Mouse (Mus musculus): ENCODE measurements at regions not wholly inside any gene's neighbourhood (a gene's known extent, or its start where the extent isn't known, plus 50 kb on each side); places are given as distances from the start of the nearest gene placed in this dataset.

DNA sequence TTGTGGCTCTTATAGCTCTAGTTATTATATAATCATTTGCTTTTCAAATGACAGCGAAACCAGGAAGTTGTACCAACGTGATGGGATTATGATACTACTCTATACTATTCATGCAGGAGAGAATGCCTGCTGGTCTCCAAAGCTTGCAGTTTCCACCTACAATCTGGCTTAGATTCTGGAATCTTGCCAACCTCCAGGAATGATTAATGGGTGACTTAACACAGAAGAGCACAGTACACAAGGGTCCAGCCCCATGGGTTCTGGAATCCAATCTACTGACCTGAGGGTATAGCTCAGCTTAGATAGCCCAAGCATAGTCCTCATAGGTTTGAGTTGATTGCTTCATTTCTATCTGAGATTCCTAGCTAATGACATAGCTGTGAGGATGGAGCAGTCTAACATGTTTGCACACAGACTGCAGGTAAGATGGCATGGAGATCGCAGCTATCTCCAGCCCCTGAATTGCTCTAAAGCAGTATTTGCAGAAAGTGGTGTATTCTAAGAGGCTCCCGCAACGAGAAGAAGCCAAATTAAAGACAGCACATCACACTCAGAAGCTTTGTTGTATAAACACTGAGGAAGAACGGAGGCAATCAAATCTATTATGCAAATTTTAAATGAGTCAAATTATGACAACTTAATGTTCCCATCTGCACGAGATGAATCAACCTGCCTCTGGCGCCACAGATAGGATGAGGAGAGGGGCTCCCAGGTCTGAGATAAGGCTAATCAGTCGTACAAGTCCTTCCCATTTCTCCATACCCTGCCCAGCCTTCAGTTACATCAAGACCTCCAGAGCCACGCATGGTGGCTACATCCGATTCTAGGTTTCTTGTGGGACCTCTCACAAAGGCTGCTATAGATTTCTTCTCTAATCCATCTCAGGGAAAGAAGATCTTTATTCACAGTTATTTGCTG, 160.7 kb upstream of the Tgfbr2 start:
- DNase-seq = no peak
- intact Hi-C loops (cut with DNase I) = no loop called here

GRCm38 (mm10) chr9:116333956-116334463, 158.8 kb upstream of the Tgfbr2 start:
- intact Hi-C loops (cut with DNase I) = no loop called here
- DNase-seq = no peak

GRCm38 (mm10) chr9:116332485-116333118, 157.4 kb upstream of the Tgfbr2 start:
- intact Hi-C loops (cut with DNase I) = no loop called here
- DNase-seq = no peak

DNA sequence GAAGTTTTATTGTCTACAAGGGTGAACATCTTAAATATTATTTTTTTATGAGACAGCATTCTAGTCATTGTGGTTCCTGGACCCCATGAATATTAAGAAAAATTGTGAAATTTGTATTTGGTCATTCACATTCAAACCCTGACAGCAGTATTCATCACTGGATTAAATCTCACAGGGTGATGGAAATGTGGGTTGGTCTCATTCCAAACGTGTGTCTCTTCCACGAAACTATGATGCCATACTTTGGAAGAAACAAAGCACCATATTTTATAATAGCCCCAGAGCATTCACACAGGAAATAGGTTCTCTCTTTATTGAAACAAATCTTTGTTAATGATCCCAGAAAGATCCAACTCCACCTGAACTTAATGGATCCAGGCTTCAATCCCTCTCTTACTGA, 156.2 kb upstream of the Tgfbr2 start:
- DNase-seq = no peak

GRCm38 (mm10) chr9:116330796-116331195, 155.6 kb upstream of the Tgfbr2 start:
- DNase-seq = no peak
- intact Hi-C loops (cut with DNase I) = no loop called here

More for the DNA sequence above, 156.2 kb upstream of the Tgfbr2 start:
- intact Hi-C loops (cut with DNase I) = no loop called here

GRCm38 (mm10) chr9:116329147-116329546, 154.0 kb upstream of the Tgfbr2 start:
- intact Hi-C loops (cut with DNase I) = no loop called here
- no peak for DNase-seq

DNA sequence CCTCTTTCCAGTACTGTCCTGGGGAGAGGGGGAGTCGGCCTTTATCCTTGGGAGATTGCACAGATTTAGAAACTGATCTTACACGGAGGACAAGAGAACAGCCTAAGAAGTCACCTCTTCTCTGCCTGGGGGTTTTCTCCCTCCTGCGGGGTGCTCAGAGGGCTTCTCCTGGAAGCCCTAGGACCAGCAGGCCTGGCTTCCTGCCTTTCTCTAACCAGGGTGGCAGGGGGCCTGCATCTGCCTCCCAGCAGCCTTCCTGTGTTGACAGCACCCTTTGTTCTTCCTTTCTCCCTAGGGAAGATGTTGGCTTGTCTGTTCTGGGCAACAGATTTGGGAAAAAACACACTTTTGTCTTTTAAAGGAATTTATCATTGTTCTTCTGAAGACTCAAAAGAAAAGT, 153.0 kb upstream of the Tgfbr2 start:
- DNase-seq = no peak
- intact Hi-C loops (cut with DNase I) = no loop called here

DNA sequence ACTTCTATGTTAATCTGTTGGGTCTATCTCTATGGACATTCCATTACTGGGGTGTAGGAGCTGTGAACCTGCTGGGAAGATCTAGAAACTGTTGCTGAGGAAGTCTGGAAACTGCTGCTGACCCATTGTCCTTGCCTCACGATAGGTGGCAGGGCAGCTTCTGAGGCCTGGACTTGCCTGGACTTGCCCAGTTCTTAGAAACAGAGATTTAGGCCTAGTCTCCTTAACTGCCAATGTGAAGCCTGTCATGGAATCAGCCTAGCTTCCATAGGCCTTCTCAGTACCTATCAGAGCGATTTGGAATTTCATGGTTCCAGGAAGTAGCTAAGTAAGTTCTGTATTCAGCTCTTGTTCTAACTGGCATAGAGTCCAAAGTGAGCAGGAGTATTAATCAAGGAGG, 151.9 kb upstream of the Tgfbr2 start:
- DNase-seq = no peak
- intact Hi-C loops (cut with DNase I) = no loop called here

DNA sequence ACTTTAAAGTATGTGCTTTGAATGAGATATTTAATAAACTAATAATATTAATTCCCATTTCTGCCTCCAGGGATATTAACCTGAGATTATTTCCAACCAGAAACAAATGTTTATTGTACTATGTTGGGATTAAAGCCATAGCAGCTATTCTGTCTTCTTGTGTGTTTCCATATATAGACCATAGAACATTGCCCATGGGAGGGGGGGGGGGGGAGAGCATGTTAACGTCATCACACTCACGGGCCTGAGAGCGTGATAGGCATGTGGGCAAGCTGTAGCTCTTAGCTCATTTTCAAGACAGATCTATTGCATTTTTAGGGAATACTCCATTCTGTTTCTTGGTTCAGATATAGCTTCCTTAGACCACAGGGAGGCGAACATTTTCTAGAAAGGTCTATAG, 149.8 kb upstream of the Tgfbr2 start:
- DNase-seq = no peak
- intact Hi-C loops (cut with DNase I) = no loop called here

- intact Hi-C loops (cut with DNase I) = no loop called here
- no peak for DNase-seq
These were observed 148.9 kb upstream of the Tgfbr2 start for GRCm38 (mm10) chr9:116323871-116324721.

DNA sequence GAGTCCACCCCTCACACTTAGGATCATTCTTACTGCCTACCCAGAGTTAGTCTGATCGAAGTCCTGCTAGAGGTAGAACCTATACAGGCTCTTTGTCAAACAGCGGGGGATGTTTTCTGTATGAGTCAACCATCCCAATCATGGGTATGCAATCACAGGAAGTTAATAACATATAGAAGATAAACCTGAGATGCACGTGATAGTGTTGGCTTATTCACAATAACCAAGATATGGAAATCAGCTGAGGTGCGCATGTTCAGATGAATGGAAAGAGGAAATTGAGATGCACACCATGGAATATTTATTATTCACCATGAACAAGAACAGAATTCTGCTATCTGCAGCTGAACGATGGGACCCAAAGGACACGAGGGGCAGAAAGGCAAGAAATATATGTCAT, 146.7 kb upstream of the Tgfbr2 start:
- intact Hi-C loops (cut with DNase I) = no loop called here
- no peak for DNase-seq

- intact Hi-C loops (cut with DNase I) = no loop called here
- no peak for DNase-seq
These were observed 144.3 kb upstream of the Tgfbr2 start for GRCm38 (mm10) chr9:116319421-116319820.

DNA sequence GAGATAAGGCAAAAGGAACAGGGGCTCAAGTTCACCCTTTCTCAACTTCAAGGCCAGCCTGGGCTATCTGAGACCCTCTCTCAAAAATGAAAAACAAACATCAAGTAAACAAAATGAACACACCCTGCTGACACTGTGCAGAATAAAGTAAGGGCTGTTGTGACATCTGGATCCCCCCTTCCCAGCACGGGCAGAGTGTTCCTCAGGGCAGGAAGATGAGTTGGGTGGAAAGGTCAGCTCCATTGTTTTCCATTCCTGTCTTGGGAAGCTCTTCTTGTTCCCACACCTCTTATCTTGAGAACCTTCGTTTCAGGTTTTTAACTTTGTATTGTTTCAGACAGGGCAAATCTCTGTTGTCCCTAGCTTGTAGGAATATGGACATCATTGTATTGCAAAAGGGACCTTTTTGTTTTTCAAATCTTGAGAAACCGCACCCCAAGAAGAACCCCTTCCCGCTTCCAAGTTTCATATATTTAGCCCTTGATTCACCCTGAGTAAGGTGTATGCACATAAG, 141.5 kb upstream of the Tgfbr2 start:
- DNase-seq = no peak
- intact Hi-C loops (cut with DNase I) = no loop called here

- intact Hi-C loops (cut with DNase I) = no loop called here
- DNase-seq = no peak
These were observed 139.6 kb upstream of the Tgfbr2 start for GRCm38 (mm10) chr9:116314803-116315202.

GRCm38 (mm10) chr9:116313932-116314790, 139.0 kb upstream of the Tgfbr2 start:
- DNase-seq = no peak
- intact Hi-C loops (cut with DNase I) = no loop called here

DNA sequence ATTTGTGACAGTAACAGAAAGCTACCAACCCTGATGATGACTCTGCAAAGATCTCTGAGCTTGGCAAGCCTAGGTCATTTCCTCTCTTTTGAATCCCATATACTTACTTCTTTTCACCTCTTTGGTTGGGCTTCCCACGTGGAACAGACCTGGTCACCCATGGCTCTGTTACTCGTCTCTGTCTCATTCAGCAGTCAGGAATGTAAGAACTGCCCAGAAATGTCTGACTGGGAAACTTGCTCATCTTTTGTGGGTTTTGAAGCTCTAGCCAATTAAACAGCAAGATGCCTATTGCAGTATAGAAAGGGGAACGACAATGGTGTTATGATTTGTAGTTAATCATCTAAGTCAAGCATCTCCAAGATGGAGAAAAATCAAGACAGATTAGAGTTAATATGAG, 136.2 kb upstream of the Tgfbr2 start:
- intact Hi-C loops (cut with DNase I) = no loop called here
- DNase-seq = no peak

GRCm38 (mm10) chr9:116301602-116302001, 126.4 kb upstream of the Tgfbr2 start:
- intact Hi-C loops (cut with DNase I) = no loop called here
- no peak for DNase-seq

GRCm38 (mm10) chr9:116298791-116299190, 123.6 kb upstream of the Tgfbr2 start:
- DNase-seq = no peak
- intact Hi-C loops (cut with DNase I) = no loop called here

- intact Hi-C loops (cut with DNase I) = no loop called here
- no peak for DNase-seq
These were observed 121.2 kb upstream of the Tgfbr2 start for GRCm38 (mm10) chr9:116296349-116296748.

DNA sequence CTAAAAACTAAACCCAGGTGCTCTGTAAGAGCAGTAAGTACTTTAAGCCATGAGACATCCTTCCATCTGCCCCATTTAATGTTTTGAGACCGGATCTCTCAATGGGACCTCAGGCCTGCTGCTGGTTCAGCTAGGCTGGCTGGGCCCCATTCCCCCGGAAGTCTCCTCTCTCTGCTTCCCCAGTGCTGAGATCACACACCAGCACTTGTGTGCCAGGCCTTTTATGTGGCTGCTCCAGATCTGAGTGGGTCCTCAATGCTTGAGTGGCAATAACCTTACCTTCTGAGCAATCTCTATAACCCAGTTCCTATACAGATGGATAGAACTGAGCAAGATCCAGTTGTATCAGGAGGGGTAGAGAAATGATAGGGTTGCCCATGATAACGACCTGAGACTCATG, 118.9 kb upstream of the Tgfbr2 start:
- intact Hi-C loops (cut with DNase I) = no loop called here
- DNase-seq = no peak

Measured in left cerebral cortex, postnatal 4 days (tissue).